Mouse (Mus musculus) B cell, adult 67 days (primary cell): Measurements from ENCODE around the gene Clgn. TPM values are rescaled to one million over a fixed set of nuclear protein-coding genes. Genes with fewer than 3 reads are reported as not detected.

ENCODE experiments used
- total RNA-seq, 2 experiments: library from RNA; stranded (reverse); gene quantifications; 4 replicates each; pipeline ENCODE4 v1.2.4; 2023

The Clgn gene
- total RNA-seq = not detected

GRCm38 (mm10) chr8:83389316-83390005, at the start of gene Clgn:
Clgn (plus strand) TSS chr8:83389867.

GRCm38 (mm10) chr8:83348263-83348662, 41.4 kb upstream of the Clgn start, which contains the start of gene Mgat4d:
Mgat4d (plus strand) TSS chr8:83348471.

GRCm38 (mm10) chr8:83458222-83458621, 68.6 kb downstream of the Clgn start, which contains the start of gene Scoc:
Scoc (minus strand) TSS chr8:83458391.

Other genes starting within 250 kb of the Clgn start
- gene Tbc1d9, start 224.5 kb upstream of the Clgn start, total RNA-seq = 1 to 10 TPM; 7.3 to 8.4 TPM
- gene Gm10645, start 223.7 kb upstream of the Clgn start, total RNA-seq = under 1 TPM in 1 of 2 experiments, not detected in 1; 0.89 TPM
- gene Ucp1, start 99.5 kb upstream of the Clgn start, total RNA-seq = not detected
- gene Elmod2, start 57.4 kb upstream of the Clgn start, total RNA-seq = 10 to 100 TPM; 16.0 to 17.2 TPM
- gene Mgat4d, start 41.4 kb upstream of the Clgn start, total RNA-seq = not detected
- 10 to 100 TPM; 19.8 to 33.4 TPM for gene Scoc, start 68.5 kb downstream of the Clgn start, total RNA-seq
- not detected for gene Olfr370, start 145.9 kb downstream of the Clgn start, total RNA-seq
- gene Ndufb7, start 176.8 kb downstream of the Clgn start, total RNA-seq = 10 to 100 TPM; 82.3 to 84.3 TPM
- gene Tecr, start 218.1 kb downstream of the Clgn start, total RNA-seq = 100 to 1,000 TPM; 217 to 268 TPM
- 100 to 1,000 TPM in 1 of 2 experiments, 10 to 100 TPM in 1; 73.0 to 124 TPM for gene Dnajb1, start 218.3 kb downstream of the Clgn start, total RNA-seq